Mouse (Mus musculus): ENCODE data around the gene Dusp14.

The Dusp14 gene

GRCm38 (mm10) chr11:84066927-84067645 is 2.0 kb downstream of the Dusp14 start:
- DNase-seq (ENCODE audit: low read depth): peak; percentile 90

- DNase-seq (ENCODE audit: low read depth): peak; percentile 68
Measured at GRCm38 (mm10) chr11:84066071-84066481, 3.0 kb downstream of the Dusp14 start.

- DNase-seq (ENCODE audit: low read depth): no peak
Measured at GRCm38 (mm10) chr11:84063631-84064209, 5.3 kb downstream of the Dusp14 start.

GRCm38 (mm10) chr11:84062805-84063204 is 6.3 kb downstream of the Dusp14 start:
- peak; percentile 74 for DNase-seq (ENCODE audit: low read depth)

GRCm38 (mm10) chr11:84061881-84062280 is 7.2 kb downstream of the Dusp14 start:
- peak; percentile 58 for DNase-seq (ENCODE audit: low read depth)

- DNase-seq (ENCODE audit: low read depth): no peak
Measured at GRCm38 (mm10) chr11:84060635-84061034, 8.4 kb downstream of the Dusp14 start.

- DNase-seq (ENCODE audit: low read depth): no peak
Measured at GRCm38 (mm10) chr11:84059784-84060183, 9.3 kb downstream of the Dusp14 start.

- no peak for DNase-seq (ENCODE audit: low read depth)
Measured at GRCm38 (mm10) chr11:84057418-84057817, 11.6 kb downstream of the Dusp14 start.

GRCm38 (mm10) chr11:84053524-84054163 is 15.4 kb downstream of the Dusp14 start:
- DNase-seq (ENCODE audit: low read depth): peak; percentile 37

- DNase-seq (ENCODE audit: low read depth): no peak
Measured at GRCm38 (mm10) chr11:84053055-84053454, 16.0 kb downstream of the Dusp14 start.

GRCm38 (mm10) chr11:84048411-84048810 is 20.6 kb downstream of the Dusp14 start:
- DNase-seq (ENCODE audit: low read depth): no peak

GRCm38 (mm10) chr11:84047270-84047669 is 21.8 kb downstream of the Dusp14 start:
- no peak for DNase-seq (ENCODE audit: low read depth)

- no peak for DNase-seq (ENCODE audit: low read depth)
Measured at GRCm38 (mm10) chr11:84044988-84045387, 24.1 kb downstream of the Dusp14 start.

GRCm38 (mm10) chr11:84042808-84043762 is 26.0 kb downstream of the Dusp14 start:
- DNase-seq (ENCODE audit: low read depth): peak; percentile 94

GRCm38 (mm10) chr11:84040621-84041020 is 28.4 kb downstream of the Dusp14 start:
- DNase-seq (ENCODE audit: low read depth): no peak

- DNase-seq (ENCODE audit: low read depth): no peak
Measured at GRCm38 (mm10) chr11:84033671-84034070, 35.4 kb downstream of the Dusp14 start.

GRCm38 (mm10) chr11:84032559-84032958 is 36.5 kb downstream of the Dusp14 start:
- no peak for DNase-seq (ENCODE audit: low read depth)

GRCm38 (mm10) chr11:84031971-84032370 is 37.1 kb downstream of the Dusp14 start:
- DNase-seq (ENCODE audit: low read depth): peak; percentile 90

GRCm38 (mm10) chr11:84028271-84029028 is 40.6 kb downstream of the Dusp14 start:
- DNase-seq (ENCODE audit: low read depth): peak; percentile 99

- DNase-seq (ENCODE audit: low read depth): peak; percentile 91
Measured at GRCm38 (mm10) chr11:84027231-84027630, 41.8 kb downstream of the Dusp14 start.

GRCm38 (mm10) chr11:84016810-84017508 is 52.1 kb downstream of the Dusp14 start:
- no peak for DNase-seq (ENCODE audit: low read depth)

Measured in NIH3T3 (cell line).